Mouse (Mus musculus) gastrocnemius, postnatal 10 days (tissue): Measurements from ENCODE around the gene Tulp2. TPM values are rescaled to one million over a fixed set of nuclear protein-coding genes. Genes with fewer than 3 reads are reported as not detected.
"Not testable (repeated sequence)": the region's sequence is repeated elsewhere in the genome, so short reads cannot be mapped to it uniquely, and the experiment has no call there.

Experiments used
- DNase-seq: peaks from one replicate; pipeline ENCODE4 v3.0.0; 2021; ENCODE audit warnings: mixed read lengths
- total RNA-seq, 2 experiments: library from RNA; stranded (reverse); gene quantifications; 2 replicates each; pipeline ENCODE4 v1.2.3; 2021

Gene Tulp2
- total RNA-seq, 2 experiments from 2014 or later = not detected

DNA sequence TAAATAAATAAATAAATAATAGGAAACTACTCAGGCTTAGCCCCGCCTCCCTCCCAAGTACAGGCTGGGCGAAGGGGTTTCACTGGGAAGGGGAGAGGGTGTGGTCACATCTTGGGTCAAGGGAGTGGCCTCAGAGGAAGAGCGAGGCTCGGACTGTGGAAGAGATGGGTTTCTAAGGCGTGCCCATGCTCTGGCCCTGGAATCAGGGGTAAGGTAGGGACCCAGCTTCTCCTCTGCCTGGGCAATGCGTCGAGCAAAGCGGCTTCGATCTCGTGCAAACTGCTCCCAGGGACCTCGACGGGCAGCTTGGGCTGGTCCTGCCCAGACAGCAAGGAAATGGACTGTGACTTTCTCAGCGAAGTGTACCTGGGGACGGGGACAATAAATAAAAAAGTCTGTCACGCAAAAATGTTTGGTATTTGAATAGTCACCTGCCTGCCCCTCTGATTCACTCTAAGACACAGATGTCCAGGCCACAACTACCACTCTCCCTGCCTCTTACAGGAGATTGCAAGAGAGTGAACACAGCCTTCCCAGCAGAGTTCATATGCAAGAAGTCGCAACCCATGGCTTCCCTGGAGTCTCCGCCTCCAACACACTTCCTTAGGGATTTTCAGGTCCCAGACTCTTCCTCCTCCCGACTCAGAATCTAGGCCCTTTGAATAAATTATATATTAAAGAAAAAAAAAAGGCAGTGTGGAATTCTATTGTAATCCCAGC lies 41.4 kb downstream of the Tulp2 start:
- no peak for DNase-seq

DNA sequence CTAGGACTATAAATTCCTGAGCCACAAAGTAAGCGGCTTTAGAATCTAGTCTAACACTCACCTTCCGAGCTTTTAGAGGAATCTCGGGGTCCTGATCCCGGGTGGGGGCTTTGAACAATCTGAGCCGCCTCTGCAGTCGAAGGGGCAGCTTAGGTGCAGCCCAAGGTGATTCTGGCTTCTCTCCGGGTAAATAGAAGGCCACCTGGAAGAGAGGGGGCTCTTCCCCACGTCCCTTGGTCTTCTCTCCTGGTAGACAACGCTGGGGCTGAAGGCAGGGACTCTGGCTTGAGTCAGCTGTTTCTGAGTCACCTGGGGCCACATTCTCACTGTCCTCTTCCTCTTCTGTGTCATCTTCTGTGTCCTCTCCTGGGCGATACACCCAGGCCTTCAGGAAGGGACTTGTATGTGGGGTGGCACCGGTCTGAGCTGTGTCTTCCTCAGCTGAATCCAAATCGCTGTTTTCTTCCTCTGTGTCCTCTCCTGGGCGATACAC lies 42.0 kb downstream of the Tulp2 start:
- DNase-seq = no peak

DNA sequence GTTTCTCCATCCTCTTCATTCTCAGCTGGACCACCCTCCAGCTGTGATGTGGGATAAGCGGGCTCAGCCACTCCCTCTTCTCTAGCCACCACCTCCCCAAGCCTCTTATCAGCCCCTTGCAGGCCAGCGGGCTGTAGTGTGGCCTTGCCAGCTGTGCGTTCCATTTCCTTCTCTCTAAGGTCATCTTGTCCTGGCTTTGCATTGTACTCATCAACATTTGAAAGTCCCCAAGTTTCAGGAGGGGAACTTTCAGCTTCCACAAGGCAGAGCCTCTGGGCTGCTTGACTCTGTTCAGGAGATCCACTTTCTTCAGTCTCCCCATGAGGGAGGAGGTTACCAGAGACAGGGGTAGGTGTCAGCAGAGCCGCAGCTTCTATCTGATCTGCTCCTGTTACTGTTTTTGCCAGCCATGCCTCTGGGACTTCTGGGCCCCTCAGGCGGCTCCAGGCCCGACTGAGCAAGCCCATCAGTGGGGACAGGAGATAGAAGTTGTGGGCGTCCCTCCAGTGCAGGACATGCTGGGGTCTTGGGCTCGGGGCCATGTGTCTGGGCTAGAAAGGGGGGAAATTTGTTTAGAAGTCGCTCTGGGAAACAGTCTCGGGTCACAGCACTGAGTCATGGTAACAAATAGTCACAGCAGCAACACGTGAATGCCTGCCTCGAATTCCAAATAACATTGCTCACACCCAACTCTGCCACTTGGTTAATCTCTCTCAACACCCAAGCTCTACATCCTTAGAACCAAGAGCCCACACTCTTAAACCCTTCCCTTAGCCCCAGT lies 43.4 kb downstream of the Tulp2 start:
- no peak for DNase-seq

DNA sequence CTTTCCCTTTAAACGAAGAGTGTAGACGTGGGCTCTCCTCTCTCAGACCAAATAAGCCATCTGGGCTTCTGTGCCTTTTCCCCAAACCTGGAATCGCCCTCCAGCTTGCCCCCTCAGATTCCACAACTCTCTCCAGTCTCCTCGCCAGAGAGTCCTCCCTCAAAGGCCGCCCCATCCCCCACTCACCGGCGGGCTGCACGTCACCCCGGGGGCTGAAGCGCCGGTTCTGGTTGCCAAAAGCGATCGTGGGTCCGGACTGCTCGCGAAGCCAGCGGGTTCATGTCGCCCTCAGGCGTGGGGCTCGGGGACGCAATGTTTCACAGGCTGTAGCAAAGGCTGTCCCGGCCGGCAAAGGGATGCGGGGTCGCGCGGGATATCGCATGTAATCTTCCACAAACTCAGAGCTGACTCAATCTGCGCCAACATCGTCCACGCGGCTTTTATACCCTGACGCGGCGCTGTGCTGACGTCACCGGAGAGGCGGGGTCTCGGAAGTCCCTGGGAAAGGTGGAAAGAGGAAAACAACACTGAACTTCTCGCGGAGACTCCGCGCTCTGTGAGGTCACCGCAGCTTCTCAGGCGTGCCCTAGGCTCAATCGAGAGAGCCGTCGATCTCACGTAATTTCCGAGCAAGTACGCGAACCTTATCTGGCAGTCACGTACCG lies 44.3 kb downstream of the Tulp2 start, which contains the start of the genes Ppp1r15a and Plekha4:
Gene Ppp1r15a (minus strand): TSS at position 460 of the 665 bp plus-strand sequence.
Gene Plekha4 (plus strand): TSS at position 522 of the 665 bp plus-strand sequence.
- DNase-seq = peak; percentile 93

DNA sequence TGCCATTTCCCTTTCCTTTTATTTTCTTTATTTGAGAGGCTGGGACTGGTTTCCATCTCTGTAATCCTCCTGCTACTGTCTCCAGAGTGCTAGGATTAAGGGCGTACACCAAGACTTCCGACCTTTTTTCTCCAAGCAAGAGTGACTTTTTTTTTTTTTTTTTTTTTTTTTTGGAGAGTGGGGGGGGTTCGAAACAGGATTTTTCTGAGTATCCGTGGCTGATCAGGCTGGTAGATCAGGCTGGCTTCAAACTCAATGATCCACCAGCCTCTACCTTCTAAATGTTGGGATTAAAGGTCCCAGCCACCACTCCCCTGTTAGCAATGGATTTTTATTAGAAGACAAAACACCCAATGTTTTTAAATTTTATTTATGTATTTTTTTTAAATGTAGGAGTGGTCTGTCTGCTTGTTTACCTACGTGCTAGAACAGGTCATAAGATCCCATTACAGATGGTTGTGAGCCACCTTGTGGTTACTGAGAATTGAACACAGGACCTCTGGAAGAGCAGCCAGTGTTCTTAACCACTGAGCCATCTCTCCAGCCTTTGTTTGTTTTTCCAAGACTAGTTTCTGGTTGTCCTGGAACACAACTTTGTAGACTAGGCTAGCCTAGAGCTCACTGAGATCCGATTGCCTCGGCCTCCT lies 44.9 kb downstream of the Tulp2 start:
- DNase-seq = no peak

DNA sequence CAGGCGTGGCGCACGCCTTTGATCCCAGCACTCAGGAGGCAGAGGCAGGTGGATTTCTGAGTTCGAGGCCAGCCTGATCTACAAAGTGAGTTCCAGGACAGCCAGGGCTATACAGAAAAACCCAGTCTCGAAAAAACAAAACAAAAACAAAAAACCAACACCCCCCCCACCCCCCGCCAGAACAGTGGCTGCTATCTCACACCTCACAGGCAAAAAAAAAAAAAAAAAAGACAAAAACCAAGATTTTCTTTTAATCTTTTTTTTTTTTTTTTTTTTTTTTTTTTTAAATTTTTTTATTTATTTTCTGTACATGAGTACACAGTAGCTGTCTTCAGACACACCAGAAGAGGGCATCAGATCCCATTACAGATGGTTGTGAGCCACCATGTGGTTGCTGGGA lies 45.5 kb downstream of the Tulp2 start:
- DNase-seq = not testable (repeated sequence)

DNA sequence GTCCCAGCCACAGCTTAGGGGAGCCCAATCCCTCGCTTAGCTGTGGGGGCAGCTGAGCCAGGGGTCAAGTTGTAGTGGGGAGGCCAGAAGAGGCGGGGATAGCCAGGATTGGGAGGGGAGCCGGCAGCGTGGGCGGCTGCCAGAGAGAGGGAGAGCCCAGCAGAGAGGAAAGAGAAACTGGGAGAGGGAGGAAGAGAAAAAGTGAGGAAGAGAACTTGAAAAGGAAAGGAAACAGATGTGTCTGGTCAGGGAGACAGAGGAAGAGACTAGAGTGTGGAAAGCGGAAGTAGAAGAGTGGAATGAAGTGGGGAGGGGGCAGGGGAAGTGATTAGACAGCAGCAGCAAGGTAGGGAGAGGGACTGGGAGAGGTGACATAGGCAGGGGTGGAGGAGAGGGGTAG lies 47.8 kb downstream of the Tulp2 start:
- peak; percentile 47 for DNase-seq

DNA sequence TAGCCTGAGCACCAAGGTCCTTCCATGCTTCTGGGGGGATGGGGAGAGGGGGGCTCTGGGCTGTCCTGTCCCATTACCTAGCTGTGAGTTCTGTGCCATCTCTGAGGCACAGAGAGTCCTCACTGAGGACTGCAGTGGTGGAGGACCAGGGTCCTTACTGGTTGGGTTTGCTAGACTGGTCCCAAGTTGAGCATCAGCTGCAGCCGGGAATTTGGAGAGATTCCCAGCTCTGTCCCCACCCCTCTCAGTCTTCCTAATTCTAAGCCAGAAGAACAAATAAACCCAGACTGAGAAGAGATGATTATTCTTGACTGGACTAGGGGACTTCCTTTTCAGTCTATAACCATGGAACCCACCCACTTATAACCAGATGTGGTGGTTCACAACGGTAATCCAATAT lies 49.0 kb downstream of the Tulp2 start:
- DNase-seq = peak; percentile 51

DNA sequence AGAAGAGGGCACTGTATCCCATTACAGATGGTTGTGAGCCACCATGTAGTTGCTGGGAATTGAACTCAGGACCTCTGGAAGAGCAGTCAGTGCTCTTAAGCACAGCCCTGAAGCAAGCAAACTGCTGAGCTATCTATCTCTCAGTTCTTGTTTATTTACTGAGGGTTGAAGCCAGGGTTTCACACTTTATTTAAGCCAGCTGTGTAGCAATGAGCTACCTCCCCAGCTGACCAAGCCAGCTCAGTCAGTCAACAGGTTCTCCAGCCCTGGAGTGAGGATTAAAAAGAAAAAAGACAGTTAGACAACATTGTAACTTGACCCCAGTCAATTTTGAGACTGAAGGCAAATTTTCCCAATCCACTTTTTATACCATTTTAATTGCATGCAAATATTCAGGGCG lies 54.0 kb downstream of the Tulp2 start:
- no peak for DNase-seq

DNA sequence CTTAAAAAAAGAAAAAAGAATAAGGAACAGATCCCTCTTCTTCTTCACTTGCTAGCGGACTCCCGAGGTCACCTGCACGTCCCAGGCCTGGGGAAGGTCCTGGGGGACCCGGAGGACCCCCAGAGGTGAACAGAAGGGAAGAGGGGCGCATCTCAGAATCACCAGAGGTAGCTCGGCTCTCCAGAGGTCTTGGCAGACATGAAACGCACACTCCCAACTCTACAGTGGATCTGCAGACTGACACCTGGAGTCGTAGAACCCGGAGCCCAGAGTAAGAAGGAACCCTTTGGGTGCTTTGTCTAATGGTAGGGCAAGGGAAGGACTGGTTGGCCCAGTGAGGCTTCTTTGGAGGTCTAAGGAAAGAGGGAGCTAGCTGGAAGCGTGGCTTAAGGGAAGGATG lies 55.9 kb downstream of the Tulp2 start:
- DNase-seq = no peak

DNA sequence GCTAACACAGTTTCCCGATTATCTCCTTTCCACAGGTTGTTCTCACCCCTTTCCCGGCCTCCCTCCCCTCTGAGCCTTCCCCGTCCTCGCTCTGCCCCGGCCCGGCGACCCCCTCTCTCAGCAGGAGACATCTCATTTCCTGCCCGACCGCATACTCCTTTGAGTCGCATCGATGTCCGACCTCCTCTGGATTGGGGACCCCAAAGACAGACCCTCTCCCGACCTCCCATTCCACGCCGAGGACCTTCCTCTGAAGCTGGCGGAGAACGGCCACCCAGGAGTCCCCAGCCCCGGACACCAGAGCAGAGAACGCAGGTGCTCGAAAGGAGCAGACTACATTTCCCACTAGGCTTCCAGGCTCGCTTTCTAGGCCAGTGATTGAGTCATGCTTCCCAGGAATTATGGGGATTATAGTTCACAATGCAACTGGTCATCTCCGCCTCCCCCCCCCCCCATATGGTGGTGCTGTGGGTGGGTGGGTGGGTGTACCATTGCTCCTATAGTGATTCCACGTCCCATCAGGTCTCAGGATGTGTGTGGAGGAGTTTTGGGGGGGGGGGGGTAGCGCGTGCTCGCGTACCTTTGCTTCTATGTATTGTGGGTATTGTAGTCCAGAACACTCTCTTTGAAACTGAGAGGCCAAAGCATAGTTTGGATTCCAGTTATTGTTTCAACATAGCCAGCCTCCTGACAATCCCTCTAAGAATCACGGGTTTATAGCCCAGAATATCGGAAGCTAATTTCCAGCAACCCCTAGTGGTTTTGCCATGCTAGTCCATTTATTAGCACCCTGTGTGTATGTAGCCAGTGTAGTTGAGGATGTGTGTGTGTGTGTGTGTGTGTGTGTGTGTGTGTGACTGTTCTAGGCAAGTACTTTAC lies 56.7 kb downstream of the Tulp2 start:
- DNase-seq = no peak

DNA sequence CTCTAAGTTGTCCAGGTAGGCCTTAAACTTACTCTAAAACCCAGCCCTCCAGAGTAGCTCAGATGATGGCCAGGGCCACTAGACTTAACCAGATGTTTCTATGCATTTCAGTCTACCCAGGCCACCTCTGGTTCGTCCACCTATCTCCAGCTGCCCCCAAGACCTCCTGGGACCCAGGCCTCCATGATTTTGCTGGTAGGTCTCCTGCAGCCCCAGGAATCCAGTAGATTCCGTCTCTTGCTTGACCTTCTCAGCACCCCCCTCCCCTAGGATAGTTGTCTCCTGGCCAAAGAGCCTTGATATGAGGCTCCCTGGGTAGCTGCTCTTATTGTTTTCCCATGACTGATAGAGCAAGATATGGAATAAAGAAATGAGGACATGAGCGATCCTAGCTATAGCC lies 57.4 kb downstream of the Tulp2 start:
- DNase-seq = no peak

DNA sequence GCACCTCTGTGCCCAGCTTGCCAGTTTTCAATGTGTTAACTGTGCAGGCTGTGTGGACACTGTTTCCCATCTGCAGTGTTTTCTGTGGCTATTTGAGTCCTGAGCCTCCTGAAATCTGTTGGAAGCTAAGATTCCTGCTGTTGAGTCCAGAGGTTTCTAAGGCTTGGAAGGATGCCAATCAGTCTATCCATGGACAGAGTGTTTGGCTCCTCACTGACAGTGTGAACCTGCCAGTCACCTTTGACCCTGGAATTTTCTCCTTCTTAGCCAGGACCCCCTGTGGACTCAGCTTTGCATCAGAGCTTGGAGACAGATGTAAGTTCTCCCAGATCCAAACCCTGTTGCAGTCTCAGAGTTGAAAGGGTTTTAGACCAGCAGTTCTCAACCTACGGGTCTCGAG lies 58.5 kb downstream of the Tulp2 start:
- no peak for DNase-seq

DNA sequence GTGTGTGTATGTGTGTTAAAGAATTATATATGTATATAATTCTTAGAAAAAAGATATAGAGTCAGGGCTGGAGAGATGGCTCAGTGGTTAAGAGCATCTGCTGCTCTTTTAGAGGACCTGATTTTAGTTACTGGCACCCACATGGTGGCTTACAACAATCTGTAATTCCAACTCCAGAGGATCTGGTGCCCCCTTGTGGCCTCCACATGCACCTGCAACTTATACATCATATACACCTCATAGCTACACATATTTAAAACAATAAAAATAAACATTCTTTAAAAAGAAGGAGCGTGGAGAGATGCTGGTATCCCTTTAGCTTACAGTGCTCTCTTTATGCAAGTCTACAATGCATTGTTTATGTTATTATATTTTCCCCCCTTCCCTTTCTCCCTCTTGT lies 62.8 kb downstream of the Tulp2 start:
- DNase-seq = no peak

DNA sequence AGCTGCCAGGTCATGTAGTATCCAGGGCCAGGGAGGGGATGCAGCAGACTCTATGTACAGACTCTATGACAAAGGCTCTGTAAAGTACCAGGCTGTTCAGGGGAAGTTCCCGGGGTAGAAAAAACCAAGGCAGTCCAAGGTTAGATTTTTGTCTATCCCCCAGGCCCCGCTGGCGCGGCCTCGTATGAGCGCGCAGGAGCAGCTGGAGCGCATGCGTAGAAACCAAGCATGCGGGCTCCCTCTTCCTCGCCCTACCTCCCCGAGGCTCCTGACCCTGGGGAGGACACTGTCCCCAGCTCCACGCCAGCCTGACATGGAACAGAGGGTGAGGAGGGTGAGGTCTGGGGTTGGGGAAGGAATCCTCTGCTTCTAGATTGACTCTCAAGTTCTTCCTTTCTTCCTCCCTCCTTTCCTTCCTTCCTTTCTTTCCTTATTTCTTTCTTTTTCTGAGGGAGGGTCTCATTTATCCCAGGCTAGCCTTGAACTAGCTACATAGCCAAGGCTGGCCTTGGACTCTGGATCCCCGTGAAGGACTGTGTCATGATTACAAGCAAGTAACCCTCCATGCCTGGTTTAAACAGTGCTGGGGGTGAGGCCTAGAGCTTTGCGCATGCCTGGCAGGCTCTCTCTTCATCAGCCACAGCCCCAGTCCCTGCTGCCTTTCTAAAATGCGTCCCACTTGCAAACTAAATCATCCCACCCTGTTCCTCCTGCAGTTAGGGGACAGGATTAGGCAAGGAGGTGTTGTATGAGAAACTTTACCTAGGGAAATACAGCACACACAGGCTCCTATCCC lies 68.2 kb downstream of the Tulp2 start:
- DNase-seq = no peak

DNA sequence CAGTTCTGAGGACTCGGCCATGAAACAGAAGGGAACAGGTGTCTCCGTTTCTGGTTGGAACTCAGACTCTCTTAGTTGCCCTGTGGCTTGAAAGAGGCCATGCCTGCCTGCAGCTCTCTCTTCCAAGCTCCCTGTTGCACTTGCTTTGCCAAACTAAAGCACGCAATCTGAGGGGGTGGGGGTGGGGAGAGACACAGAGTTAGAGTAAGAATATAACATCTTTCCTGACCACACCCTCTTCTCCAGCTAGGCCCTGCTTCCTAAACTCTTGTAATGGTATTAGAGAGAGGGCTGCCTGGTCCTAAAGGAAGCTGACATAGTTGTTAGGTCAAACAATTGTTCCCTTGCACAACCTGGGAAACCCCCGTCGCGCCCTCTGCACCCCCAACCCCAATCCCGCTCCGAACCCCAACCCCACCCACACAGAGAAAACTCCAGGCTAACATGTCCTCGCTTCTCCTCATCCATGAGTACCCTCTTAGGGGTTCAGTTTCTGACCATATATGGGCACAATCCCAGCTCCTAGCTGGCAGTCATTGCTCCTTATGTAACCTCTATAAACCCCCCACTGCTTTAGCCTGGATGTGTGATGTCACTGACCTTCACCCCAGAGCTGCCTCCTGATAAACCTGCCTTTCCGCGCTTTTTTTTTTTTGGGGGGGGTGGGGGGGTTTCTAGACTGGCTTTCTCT lies 69.3 kb downstream of the Tulp2 start:
- DNase-seq = no peak

DNA sequence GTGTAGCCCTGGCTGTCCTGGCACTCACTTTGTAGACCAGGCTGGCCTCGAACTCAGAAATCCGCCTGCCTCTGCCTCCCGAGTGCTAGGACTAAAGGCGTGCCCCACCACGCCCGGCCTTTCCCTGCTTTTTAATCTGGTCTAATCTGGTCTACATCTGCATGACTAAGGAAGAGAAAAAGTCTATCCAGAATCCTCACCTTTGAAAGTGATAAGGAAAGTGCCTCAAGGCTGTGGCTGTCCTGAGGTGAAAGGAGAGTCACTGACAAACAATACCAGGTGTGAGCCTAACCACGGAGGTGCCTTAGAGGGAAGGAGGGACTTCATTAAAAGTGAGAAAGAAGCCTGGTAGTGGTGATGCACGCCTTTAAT lies 69.8 kb downstream of the Tulp2 start:
- no peak for DNase-seq

DNA sequence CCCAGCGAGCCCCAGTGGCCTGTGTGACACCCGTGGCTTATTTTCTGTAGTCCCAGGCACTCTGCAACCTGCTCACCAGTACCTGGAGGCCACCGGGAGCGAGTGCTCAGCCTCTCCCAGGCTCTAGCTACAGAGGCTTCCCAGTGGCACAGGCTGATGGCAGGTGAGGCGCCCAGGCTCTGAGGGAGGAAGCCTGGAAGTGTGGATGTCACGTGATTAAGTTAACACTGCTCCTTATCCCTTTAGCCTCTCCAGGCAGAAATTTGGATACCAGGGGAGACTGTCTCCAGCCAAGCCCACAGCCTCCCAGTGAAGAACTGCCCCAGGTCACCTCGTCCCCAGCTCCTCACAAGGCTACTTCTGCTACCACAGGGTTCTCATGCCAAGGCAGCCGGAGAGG lies 71.8 kb downstream of the Tulp2 start:
- no peak for DNase-seq

DNA sequence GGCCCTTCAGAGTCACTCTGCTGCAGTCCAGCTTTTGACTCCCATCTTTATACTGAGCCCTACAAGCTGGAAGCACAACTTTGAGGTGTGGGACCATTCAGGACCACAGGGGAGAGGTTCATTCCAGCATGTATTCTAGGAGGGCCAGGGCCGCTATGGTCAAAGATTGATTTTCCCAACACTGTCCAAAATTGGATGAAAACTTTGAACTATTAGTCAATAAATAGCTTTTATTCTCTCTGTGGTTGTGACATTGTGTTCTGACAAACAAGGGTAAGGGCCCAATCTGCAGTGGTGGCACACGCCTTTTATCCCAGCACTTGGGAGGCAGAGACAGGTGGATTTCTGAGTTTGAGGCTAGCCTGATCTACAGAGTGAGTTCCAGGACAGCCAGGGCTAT lies 72.3 kb downstream of the Tulp2 start:
- no peak for DNase-seq

DNA sequence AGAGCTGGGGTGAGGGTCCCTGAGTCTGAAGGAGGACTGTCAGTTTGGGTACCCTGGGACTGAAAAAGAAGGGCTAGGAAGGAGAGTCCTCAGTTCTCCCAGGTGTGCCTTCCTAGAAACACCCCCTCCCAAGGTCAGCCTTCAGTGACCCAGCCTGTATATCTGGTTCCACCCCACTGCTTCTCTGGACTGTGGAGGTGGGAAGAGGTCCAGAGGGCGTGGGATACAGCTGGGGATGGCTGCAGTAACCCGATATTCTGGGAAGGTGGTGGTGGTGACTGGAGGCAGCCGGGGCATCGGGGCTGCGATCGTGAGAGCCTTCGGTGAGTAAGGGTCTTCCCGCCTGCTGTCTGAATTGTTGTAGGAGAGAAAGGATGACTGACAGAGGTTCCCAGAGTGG lies 73.1 kb downstream of the Tulp2 start, which contains the start of gene Hsd17b14:
Gene Hsd17b14 (plus strand): TSS at position 150 of the 400 bp plus-strand sequence.
- DNase-seq = no peak
